Mouse (Mus musculus) NIH3T3 (cell line): ENCODE measurements around the gene Zfp618.
A peak's percentile ranks its signal among the peaks of the same experiment; 100 is the strongest.

Experiments used
- DNase-seq: peaks from one replicate; pipeline ENCODE4 v3.0.0-alpha.2; 2012; ENCODE audit warnings: low read depth

The Zfp618 gene

DNA sequence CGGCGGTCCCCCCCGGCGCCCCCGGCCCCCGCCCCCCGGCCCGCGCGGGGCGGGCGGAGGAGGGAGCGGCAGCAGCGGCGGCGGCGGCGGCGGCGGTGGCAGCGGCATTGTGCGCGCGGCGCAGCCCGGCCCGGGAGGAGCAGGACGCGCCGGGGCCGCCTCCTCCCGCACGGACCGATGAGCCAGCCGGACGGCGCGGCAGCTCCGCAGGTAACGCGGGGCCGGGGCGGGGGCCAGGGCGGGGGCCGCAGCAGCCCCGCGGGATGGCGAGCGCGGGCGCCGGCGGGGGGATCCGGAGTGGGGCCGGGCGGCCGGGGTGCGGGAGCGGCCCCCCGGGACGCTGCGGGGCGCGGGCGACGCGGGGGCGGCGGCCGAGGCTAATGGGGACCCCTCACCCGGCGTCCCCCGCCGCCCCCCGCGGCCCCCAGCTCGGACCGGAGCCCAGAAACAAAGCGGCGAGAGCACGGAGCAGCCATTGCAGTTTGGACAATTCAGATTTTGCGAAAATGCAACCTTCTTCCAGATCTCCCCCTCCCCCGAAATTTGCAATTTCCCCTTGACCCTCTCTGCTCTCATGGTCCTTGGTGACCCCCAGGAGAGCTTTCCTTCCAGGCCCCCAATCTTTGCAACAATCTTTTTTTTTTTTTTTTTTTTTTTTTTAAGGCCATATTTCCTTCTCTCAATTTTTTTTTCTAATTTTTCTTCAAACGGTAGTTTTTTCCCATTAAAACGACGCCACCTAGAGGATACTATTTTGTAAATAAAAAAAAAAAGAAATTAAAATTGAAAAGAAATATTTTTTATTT is at the start of gene Zfp618:
TSS of gene Zfp618 (plus strand) at position 77 of the 806 bp plus-strand sequence.
- peak; percentile 62 for DNase-seq

- DNase-seq: no peak
Observed at GRCm38 (mm10) chr4:62917056-62917455, 48.3 kb upstream of the Zfp618 start.

DNA sequence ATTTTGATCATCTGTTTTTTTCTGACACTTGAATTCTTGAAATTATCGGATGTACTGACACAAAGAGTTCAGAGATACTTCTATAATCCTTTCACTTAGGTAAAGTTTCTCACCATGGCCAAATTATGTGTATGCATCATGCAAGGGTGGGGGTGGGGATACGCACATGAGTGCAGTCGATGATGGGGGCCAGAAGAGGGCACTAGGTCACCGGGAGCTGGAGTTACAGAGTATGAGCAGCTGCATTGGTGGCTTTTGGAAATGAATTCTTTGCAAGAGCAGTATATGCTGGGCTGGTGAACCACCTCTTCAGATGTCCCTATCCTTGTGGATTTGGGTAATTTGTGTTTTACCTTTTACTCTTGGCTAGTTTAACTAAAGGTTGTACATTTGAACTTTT is 31.6 kb upstream of the Zfp618 start:
- peak; percentile 43 for DNase-seq

DNA sequence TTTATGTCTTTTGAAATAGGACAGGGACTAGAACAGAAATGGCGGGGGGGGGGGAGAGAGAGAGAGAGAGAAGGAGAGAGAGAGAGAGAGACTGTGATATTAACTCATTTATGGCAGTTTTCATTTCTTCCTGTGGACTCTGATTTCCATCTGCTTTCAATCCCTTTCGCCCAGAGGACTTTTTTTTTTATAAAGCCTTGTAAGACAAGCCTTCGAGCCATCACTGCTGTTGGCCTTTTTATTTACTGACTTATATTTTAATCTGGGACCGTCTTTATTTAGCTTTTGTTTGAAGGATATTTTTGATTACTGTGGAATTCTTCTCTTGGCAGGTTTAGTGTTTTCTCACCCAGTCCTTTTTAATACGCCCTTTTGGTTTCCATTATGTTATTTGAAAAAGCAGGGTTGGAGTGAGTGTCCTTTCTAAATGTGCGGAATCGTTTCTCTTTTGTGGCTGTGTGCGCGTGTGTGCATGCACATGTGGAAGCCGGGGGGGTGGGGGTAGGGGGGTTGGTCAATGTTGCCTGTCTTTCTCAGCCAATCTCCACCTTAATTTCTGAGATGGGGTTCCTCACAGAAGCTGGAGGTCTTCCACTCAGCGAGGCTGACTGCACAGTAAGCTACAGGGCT is 29.7 kb upstream of the Zfp618 start:
- DNase-seq: no peak

- DNase-seq: no peak
Observed at GRCm38 (mm10) chr4:62941961-62942892, 23.1 kb upstream of the Zfp618 start.

DNA sequence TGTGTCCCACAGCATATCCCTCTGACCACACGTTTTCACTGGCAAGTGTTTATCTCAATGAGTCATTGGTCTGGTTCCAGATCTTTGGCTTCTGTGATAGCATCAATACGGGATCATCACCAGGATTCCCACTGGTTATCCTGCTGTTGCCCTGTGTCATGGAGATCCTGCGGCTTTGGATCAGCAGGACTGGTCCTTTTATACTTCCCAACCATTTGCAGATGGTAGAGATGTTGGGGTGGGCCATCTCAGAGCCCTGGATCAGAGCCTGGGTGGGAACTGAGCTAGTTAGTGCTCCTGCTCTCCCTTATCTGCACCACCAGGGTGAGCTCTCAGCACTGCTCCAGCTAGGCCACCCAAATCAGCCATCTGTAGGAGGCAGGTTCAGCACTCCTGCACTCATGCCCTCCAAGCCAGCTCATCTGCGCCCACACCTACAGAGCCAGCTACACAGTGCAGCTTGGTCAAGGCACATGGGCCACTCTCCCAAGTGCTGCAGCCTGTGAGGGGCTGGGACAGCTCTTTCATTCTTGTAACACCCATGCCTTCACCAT is 21.0 kb upstream of the Zfp618 start:
- DNase-seq: peak; percentile 57

DNA sequence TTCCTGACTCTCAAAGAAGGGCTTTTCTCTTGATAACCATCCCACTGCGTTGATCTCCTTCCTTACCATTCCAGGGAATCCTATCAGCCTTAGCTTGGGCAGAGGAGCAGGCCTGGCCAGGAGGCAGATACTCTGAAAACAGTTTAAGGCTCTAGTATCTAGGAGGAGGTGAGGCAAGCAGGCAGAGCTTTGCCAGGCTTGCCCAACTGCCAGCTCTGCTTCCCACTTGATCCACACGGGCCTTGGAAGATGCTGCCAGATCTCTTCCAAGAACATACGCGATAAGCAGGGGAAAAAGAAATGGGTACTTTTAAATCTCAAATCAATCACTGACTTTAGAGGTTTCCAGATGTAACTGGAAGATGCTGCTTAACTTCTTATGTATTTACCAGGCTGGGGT is 1.6 kb upstream of the Zfp618 start:
- peak; percentile 22 for DNase-seq

DNA sequence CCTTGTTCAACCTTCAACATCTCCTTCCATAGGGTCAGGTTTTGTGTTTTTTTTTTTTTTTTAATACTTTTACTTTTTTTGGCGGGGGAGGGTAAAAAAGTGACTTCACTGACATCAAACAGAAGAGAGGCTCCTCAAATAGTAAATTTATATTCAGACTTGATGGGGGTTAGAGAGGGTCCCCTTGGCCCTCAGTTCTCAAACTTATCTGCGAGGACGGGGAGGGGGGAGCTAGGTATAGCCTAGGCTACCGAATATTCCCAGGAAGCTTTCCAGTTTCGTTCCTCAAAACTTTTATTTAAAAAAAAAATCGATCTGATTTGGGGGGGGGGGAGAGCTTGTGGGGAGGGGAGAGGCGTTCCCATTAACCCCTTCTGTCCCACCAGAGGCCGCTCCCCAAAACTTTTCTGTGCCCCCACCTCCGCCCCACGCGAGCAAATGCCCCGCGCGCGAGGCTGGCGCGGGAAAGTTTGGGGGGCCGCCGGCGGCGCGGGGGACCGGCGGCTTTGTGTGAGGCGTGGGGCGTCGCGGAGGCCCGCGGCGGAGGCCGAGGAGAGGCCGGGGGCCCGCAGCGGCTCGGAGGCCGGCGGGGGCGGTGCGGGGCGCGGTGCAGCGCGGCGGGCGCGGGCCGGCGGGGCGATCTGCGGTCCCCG is 403 bp upstream of the Zfp618 start:
- peak; percentile 61 for DNase-seq

DNA sequence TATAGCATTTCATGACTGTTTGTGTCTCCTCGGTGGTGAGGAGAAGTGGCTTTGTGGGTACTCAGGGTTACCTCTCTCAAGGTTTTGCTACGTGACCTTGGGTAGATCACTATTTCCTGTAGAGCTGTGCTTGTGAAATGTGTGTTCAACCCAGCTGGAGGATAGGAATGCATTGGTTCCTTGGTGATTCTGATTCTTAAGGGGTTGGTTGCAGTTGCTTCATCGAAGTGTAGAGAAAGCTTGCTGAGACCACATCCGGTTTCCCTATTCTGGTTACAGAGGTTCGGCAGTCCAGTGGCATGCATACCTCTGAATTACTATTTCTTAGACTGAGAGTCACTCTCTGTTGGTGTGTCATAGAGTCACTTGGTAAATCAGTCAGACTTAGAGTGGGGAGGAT is 4.2 kb downstream of the Zfp618 start:
- DNase-seq: no peak

- peak; percentile 77 for DNase-seq
Observed at GRCm38 (mm10) chr4:62971991-62972390, 6.6 kb downstream of the Zfp618 start.

DNA sequence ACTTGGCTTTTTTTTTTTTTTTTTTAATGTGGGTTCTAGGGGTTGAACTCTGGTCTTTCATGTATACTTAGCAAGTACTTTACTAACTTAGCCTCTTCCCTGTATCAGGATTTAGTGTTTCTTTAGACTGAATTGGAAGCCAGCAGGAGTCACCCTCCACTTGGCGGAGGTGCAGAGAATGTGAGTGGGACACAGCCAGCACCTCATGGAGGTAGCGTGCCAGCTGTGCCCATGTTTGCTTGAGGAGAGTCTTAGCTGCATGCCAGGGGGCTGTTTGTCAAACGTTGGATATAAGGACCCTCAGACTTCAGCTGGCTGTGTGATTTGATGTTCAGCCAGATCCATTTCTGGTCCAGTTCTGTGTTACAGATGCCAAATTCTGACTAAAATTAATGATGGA is 7.7 kb downstream of the Zfp618 start:
- no peak for DNase-seq

DNA sequence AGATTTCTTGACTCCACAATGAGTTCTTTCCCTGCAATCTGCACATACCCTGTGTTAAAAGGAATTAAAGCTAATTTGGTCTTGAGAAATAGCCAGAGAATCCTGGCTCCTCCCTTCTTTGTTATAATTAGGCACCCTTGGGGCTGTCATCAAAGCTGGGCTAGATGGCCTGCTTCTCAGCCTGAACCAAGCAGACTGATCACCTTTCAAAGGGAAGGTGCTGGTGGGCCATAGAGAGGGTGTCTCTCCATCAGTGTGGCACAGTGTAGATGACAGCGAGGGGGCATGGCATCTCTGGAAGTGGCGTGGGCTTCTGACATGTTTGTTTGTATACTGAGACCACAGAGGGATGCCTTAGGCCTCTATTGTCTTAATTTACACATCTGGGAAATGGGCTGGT is 9.5 kb downstream of the Zfp618 start:
- no peak for DNase-seq

DNA sequence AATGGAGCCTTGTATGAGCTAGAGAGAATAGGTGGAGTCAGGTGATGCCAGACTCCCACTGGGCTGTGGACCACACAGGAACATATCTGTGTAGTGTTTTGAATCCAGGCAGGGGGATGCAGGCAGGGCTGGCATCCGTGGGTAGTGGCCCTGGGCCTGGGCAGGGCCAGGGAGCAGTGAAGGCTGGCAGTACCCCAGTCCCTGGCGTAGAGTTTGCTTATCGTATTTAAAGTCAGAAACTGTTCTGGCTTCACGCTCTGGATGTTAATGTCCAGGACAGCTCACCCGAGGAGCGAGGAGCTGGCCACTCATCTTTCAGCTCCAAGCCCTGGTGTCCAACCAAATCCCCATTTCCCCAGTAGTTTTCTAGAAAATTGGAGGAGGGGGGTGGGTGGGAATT is 10.2 kb downstream of the Zfp618 start:
- DNase-seq: no peak

DNA sequence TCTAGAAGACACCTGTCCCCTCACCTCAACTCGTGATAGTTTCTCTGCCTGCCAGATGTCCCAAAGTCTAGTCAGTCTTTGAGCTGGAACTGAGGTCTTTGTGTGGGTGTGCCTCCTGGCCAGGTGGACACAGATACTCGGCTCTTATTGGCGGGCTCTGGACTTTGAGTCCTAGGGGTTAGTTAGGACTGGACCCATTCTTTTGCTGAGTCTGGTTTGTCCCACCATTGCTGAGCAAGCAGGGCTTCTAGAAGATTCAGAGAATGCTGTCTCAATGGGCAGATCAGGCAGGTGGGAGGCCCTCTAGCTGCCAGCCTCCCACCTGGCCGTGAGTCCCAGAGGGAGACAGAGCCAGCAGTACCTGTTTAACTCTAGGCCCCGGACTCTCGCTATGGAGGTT is 12.1 kb downstream of the Zfp618 start:
- no peak for DNase-seq

DNA sequence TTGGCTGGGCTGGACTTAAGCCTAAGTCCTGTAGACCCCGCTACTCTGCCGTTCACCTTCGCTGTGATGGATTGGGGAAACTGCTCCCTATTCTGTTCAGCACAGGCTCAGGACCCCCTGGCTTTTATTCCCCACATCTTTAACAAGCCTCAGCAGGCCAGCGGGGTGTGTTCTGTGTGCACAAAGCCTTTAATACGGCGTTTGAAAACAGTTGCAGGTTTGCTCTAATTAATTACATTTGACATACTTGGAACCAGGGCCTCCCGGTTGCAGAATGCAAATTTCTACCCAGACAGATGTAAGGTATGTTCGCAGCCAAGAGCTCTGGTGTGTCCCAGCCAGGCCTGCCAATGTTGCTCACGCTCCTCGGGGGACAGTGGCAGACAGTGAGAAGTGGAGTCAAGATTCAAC is 13.1 kb downstream of the Zfp618 start:
- no peak for DNase-seq

DNA sequence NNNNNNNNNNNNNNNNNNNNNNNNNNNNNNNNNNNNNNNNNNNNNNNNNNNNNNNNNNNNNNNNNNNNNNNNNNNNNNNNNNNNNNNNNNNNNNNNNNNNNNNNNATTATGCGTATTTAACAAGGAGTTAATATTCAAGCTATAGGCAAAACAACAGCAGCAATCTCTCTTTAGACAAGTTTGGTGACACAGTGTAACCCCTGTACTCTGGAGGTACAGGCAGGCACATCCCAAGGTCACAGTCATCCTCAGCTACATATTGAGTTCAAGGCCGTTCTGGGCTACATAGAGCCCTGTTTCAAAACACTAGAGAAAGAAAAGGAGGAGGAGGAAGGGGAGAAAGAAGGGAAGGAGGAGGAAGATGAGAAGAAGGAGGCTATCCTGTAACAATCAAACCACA is 16.2 kb downstream of the Zfp618 start:
- no peak for DNase-seq

- no peak for DNase-seq
Observed at GRCm38 (mm10) chr4:62983556-62983955, 18.2 kb downstream of the Zfp618 start.

DNA sequence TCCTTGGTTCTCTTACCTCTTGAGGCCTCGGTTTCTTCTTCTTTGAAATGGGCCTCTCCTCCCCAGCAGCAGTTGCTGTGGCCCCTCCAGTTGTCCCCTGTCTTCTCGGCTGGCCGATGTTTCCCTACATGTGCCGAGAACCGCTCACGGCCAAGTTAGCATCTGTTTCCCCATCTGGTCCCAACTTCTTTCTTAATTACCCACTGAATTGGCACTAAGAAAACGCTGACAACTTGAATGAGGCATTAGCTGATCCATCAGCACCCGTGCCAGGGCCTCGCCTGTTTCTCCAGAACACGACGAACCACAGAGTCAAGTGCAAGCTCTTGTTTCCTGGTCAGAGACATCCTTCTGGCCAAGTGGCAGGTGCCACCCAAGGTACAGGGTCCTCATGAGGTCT is 26.0 kb downstream of the Zfp618 start:
- no peak for DNase-seq

- no peak for DNase-seq
Observed at GRCm38 (mm10) chr4:62993190-62993589, 27.8 kb downstream of the Zfp618 start.

- DNase-seq: no peak
Observed at GRCm38 (mm10) chr4:62997606-62998005, 32.2 kb downstream of the Zfp618 start.

GRCm38 (mm10) chr4:62998431-62998835 is 33.1 kb downstream of the Zfp618 start:
- DNase-seq: peak; percentile 94

DNA sequence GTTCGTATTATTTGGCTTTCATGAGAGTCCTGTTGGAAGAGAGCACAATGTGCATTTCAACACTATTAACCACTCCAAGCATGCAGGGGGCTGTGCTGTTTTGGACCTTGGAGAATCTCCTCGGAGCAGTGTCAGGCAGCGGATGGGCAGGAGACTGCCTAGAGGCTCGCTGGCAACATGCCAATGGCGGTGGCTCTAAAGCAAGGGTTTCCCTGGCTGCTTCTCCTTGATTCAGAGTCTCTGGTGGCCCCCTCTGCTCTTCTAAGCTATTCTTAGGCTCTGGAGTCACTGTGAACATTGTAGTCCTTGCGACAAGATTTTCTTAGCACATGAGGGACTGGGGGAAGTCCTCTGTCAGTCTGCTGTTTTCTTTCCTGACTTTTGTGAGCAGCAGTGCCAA is 33.5 kb downstream of the Zfp618 start:
- DNase-seq: no peak
